Mouse (Mus musculus) G1E-ER4 (cell line): ENCODE results near the gene Sfswap. TPM values are rescaled to one million over a fixed set of nuclear protein-coding genes. Genes with fewer than 3 reads are reported as not detected.

Experiments
- GATA1 ChIP-seq: IDR thresholded peaks from one replicate; pipeline ENCODE4 v1.8.0; 2012; ENCODE audit warnings: low read length, inconsistent platforms
- polyA plus RNA-seq: library from polyadenylated mRNA; stranded (reverse); fragments of >175 nt; gene quantifications from 2 replicates; pipeline ENCODE4 v1.2.3, GENCODE M21; 2012

The Sfswap gene
- polyA plus RNA-seq = 102 and 105 TPM in 2 replicates

DNA sequence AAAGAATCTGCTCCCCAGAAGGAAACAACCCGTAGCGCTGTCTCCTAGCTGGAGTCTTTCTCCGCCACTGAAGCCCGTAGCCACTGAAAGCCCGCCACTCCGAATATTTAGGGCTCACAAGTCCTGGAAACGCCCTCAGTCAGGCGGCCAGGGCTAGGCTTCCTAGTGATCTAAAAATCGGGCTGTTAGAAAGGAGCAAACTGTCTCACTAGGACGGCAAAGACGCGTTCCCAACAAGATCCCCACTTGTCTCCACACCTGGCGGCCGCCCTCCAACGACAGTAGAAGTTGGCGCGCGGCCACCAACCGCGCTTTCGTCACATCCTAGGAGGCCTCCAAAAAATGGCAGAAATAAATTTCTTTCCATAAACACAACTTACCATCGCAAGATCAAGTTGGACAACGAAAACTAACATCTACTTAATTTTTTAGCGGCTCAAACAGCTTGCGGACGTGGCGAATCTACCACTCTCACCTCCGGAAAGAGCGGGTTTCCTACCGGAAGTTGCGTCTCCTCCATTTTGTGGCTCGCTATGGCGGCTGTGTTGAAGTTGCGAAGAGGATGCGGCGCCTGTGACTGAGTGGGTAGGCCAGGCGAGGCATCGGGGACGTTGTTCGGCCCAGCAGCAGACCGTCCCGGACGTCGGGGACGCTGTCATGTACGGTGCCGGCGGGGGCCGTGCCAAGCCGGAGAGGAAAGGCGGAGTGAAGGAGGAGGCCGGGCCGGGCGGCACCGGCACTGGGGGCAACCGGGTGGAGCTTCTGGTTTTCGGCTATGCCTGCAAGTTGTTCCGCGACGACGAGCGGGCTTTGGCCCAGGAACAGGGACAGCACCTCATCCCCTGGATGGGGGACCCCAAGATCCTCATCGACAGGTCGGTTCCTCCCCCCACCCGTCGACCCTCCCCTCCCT is at the start of gene Sfswap:
TSS of gene Sfswap (plus strand) at position 500 of the 913 bp plus-strand sequence.
- TF ChIP-seq GATA1 = no peak

DNA sequence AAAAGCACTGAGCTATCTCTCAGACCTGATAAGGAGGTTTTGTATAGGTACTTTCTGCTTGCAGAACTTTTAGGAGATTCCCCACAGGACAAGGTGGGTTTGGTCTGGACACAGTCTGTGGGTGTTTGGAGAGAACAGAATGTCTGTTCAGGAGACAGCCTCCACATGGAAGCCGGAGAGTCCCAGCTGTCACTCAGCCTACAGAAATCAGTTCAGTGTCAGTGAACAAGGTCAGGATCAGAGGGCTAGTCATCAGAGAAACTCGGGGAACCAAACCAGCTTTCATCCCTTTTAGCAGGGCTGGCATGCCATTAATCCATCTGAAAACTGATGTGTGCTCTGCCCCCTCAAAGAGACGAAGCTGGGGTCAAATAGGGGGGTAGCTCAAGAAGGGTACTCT is 48.5 kb upstream of the Sfswap start:
- no peak for TF ChIP-seq GATA1

DNA sequence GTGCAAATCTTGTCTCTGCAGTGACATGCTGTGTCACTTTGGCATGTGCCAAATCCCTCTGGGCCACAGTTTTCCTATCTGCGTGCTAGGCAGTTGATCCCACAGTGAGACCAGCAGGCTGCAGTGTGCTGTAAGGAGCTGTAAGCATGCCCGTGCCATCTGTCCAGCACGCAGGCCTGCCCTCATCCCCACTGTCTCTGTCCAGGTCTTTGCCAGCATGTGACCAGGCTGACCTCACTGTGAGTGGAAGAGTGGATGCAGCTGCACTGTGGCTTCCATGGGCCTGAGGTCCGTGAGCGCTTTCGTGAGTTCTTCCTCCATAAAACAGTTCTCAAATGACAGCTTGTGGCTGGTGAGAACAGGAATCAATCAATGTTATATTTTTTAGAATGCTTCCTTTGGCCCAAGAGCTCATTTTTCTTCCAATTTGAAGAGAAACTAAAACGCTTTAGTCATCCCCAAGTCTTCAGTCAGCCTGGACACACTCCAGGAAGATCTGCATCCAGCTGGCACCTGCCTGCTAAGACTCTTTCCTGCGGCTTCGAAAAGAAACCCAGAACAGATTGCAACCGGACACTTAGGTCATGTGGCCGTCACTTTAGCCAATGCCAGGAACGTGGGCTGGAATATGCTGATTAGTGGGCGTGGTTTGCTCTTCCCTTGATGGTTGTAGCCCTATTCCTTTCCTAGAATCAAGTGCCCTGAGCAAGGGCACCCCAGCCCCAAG is 46.1 kb upstream of the Sfswap start:
- TF ChIP-seq GATA1 = no peak

DNA sequence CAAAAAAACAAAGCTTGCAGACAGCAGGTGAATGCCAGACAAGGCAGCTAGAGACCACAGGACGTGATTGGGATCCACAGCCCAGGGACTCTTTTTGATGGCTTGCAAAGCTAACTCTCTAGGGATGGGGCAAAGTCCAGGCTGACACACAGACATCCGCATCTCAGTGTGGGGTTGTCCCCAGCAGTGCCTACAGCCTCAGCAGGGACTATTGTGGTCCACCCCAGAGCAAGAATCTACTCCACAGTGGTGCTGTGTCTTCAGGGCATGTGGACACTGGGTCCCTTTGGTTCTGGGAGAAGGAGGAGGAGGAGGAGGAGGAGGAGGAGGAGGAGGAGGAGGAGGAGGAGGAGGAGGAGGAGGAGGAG is 45.5 kb upstream of the Sfswap start:
- no peak for TF ChIP-seq GATA1

DNA sequence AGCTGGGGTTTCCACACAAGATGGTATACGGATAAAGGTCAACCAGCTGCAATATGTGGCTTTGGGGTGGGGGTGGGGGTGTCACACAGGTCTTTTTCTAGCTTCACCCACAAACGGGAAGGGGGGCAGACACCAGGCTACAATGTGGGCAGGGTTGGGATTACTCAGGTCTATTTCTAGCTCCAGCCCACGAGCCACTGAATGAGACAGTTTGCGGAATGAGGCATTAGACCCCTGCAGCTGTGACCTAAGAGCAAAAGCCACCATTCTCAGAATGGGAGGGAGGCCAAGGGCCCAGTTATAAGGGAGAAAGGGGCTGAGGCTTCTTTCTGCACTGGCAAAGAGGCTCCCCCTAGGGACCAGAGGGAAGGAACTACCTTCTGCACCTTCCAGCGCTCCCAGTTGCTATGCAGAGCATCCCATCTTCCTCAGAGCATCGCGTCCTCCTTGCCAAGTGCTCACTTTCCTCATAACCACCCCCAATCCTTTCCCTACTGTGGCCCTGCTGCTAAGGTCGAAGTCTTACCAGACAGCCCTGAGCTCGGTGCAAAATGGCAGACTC is 44.4 kb upstream of the Sfswap start:
- no peak for TF ChIP-seq GATA1

DNA sequence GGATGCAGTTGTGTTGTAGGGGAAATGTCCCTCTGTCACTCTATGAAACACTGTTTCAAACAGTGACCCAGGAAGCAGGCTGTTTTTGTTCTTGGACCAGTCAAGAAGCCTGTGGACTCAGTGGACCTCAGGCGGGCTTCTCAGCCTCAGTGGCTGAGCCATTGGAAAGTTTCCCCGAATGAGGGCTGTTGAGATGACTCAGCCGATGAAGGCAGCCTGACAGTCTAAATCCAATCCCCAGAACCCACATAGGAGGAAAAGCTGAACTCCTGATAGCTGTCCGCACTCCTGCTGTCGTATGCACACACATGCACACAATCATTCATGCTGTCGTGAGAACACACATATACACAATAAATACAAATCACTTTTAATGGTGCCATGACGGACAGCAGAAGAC is 42.9 kb upstream of the Sfswap start:
- no peak for TF ChIP-seq GATA1

DNA sequence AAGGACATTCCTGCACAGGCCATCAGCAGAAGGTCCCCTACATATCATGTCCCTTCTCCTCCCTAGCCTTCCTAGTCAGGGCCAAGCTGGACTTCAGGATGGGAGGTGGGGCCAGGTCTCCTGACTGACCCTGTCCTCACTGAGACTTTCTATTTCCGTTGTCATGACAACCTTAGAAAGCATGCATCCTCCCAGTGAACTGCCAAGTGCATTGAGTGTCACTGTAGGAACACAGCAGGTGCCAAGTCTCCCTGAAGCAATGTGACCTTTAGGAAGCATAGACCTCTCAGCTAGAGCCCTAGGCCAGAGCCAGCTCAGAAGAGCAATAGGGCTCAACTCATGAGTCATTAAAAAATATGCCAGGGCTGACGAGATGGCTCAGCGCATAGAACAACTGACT is 42.5 kb upstream of the Sfswap start:
- no peak for TF ChIP-seq GATA1

DNA sequence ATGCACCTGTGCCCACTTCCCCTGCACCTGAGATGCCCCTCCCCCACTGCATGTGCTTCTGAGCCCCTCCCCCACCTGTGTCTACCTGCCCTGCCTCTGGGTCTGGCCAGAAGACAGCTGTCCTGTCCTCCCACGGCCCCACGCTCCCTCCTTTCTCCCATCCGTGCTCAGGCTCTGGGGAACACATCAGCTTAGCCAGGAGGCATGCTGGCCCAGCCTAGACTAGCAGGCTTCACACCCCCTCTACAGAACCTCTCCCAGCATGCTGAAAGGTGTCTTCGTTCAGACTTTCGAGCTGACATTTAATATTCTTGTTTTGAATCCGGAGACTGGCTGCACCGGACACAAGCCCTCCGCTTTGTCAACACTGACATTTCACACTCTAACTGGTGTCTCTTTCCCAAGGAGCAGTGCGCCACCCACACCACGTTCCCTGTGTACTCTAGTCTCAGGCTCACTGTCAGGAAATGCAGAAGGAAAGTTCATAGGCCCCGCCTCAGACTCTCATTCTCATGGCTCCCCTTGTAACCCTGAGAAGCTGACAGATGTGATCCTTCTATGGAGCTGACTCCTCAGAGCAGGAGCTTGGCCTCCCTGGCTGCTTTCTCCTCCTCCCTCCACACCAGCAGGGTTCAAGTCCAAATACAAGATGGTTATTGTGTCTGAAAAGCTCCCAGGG is 40.1 kb upstream of the Sfswap start:
- TF ChIP-seq GATA1 = no peak

DNA sequence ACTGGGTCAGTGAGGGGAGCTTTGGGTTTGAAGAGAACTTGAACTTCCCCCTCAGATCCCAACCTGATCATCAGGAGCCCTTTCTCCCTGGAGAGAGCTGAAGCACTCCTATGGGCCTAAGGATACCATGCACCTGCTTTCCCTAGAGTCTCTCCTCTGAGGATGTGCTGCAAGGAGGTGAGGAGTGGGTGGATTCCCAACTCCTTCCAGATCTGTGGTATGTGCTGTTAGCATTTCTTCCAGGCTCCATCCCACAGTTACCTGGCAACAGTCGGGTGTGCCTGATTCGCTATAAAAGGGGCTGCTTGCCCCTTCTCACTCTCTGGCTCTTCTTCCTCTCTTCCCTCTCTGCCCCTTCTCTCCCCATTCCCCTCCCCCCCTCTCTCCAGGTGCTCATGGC is 35.2 kb upstream of the Sfswap start:
- TF ChIP-seq GATA1 = no peak

DNA sequence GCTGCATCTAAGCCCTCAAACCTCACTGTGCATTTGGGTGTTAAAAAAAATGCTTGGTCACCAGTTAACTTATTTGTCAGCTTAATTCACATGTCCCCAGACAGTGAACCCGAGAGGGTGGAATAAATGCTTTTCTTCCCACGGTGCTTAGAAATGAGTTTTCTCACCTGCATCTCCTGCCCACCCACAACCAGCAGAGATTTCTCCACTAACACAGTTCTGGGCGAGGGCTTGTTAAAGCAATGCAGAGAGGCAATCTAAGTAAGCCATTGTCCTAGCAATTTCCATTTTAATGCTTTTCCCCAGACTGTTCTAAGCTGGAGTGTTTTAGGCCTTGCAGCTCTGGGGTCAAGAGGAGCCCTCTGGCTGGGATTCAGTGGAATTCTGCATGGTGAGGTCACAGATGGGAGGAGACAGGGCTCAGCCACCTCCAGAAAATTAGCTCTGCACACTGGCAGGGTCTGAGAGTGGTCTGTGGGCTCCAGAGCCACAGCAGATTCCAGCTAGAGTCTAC is 25.4 kb upstream of the Sfswap start:
- TF ChIP-seq GATA1 = no peak

DNA sequence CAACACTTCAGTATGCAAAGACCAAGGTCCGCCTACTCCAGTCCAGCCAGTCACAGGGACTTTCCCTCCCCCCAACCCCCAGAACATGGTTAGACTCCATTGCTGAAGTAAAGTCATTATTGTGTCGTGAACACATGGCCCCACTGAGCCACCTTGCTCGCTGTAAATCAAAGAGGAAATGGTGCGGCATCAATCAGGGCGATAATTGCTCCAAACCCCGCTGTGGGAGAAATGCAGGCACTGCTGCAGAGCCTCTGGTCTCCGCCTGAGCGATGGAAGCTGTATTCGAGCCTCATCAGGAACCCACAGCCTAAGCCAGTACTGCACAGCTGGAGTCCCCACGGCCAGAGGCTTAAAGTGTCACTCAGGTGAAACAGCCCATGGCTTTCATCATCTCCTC is 11.1 kb upstream of the Sfswap start:
- TF ChIP-seq GATA1 = no peak

DNA sequence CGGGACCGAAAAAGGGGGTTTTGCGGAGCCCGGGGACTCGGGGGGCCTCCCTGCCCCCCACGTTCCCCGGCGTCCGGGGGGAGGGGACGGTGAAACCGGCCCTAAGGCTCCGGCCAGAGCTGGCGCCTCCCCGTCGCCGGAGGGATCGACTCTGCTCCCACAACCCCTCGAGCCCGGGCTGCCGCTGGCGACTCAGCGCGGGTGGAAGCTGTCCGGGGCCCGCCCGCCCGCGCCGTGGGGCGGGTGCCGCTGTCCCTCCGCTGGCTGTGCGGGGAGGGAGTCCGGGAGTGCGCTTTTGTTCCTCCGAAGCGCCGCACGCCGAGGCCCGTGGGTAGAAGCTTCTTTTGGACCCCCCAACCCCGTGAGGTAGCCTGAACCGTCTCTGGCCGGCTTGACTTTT is 650 bp downstream of the Sfswap start:
- no peak for TF ChIP-seq GATA1

DNA sequence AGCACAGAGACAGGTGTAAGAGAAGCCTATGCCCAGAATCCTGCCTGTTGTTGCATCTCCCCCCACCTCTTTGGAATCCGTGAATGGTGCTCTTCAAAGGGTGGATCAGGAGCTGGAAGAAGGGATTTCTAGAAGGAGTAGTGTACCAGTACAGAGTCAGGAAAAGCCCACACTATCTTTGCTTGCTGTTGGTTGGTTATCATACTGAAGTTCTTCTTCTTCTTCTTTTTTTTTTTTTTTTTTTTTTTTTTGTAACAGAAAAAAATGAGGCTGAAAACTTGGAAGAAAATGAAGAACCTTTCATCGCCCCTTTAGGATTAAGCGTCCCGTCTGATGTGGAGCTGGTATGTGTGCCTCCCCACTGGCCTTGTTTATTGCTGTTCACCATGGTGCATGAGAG is 5.9 kb downstream of the Sfswap start:
- TF ChIP-seq GATA1 = no peak

DNA sequence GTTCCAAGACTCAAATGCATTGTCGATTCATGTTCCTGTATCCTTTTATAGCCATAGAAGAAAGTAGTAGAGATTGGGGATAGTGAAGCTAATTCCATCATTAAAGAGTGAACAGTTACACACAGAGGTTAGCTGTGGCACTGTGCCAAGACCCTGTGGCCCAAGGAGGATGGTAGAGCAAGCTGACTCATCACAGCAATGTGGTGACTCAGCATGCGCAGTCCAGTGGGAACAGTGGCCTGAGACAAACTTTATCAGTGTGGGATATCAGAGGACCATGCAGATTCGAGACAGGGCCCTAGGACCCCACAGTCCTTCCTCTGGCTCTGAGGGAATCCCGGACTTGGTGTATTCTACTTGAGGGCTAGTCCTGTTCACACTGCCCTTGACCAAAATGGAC is 17.2 kb downstream of the Sfswap start:
- TF ChIP-seq GATA1 = no peak

DNA sequence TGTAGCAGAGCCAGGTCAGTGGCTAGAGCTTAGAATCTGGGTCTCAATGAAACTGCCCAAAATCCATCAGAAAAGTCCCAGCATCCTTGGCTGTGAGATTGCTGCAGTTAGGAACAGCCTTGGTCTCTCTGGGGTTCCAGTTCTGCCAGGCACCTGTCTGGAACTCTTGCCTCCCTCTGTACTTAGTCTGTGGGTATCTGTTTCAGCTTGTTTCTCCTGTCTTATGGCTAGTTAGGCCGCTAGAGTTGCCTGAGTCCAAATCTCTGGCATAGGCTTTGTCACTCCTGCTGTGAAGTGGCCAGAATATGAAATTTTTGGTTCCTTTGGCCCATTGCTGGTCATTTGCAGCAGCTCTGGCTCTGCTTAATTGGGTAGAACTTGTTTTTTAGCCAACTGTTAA is 17.8 kb downstream of the Sfswap start:
- no peak for TF ChIP-seq GATA1

DNA sequence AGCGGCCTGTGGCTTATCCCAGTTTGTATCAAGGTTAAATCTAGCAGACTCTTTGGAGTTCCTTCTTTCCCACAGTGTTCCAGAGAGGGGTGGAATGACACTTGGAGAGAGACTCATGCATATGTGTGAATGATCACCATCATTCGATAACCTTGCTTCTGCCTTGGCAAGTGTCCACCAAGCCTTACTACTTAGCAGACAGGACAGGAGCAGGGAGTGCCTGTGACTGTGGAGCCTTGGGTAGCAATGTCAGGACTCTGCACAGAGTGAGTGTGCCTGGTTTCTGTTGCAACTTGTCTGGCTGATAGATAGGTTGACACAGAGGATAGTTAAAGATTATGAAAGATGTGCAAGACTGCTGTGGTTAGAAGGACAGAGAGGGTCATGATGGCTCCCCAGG is 18.6 kb downstream of the Sfswap start:
- no peak for TF ChIP-seq GATA1
